ENCODE assay signal across 35 mouse cellular contexts in genomic region chr6:147266466-147266865, GRCm38 (mm10). TPM values are rescaled to one million over a fixed set of nuclear protein-coding genes. Genes with fewer than 3 reads are reported as not detected.
"Had no signal": no experiment of that assay in that cellular context is flagged by ENCODE, and none has a peak within 500 bp of the region (broad histone marks: within the 10 kb centered on the region; RNA-seq: fewer than 3 reads in every experiment).

No protein-coding gene starts in this region.

- H3K9ac ChIP-seq: heart, embryonic 13.5 days; heart, embryonic 15.5 days; hindbrain, embryonic 12.5 days; hindbrain, embryonic 13.5 days; hindbrain, embryonic 14.5 days; hindbrain, embryonic 15.5 days; intestine, embryonic 15.5 days; kidney, embryonic 15.5 days had no signal

- DNase-seq: heart, postnatal 10 days; heart, postnatal 14 days; heart, postnatal 36 days; heart, postnatal 4 days; kidney, adult 11 months; kidney, adult 18-20 months; kidney, adult 2 months; kidney, adult 8-10 months; kidney, adult 9 months; kidney, postnatal 10 days; kidney, postnatal 14 days; kidney, postnatal 25 days; kidney, postnatal 36 days; kidney, postnatal 4 days; layer of hippocampus, adult 9-11 months; layer of hippocampus, postnatal 36 days had no signal

- ATAC-seq: hindbrain, embryonic 16.5 days; hindbrain, postnatal 0 days; inflammation-experienced regulatory T-cells, adult 6 months; intestine, embryonic 15.5 days; intestine, embryonic 16.5 days; intestine, postnatal 0 days had no signal

- H3K4me2 ChIP-seq: heart, embryonic 11.5 days; heart, embryonic 13.5 days; heart, embryonic 15.5 days; hindbrain, embryonic 12.5 days; hindbrain, embryonic 13.5 days; hindbrain, embryonic 14.5 days; hindbrain, embryonic 15.5 days; intestine, embryonic 15.5 days; kidney, embryonic 15.5 days had no signal

- H3K4me3 ChIP-seq: heart, embryonic 10.5 days; heart, embryonic 13.5 days; heart, embryonic 15.5 days; hindbrain, embryonic 10.5 days; hindbrain, embryonic 12.5 days; hindbrain, embryonic 13.5 days; hindbrain, embryonic 15.5 days; intestine, embryonic 15.5 days; kidney, embryonic 15.5 days; layer of hippocampus, adult 2 months; left cerebral cortex, adult 2 months had no signal

- H3K9me3 ChIP-seq: heart, embryonic 10.5 days; heart, embryonic 13.5 days; heart, embryonic 15.5 days; hindbrain, embryonic 10.5 days; hindbrain, embryonic 12.5 days; hindbrain, embryonic 13.5 days; hindbrain, embryonic 15.5 days; intestine, embryonic 15.5 days; kidney, embryonic 15.5 days had no signal

- H3K27ac ChIP-seq: heart, embryonic 10.5 days; heart, embryonic 13.5 days; heart, embryonic 15.5 days; hindbrain, embryonic 10.5 days; hindbrain, embryonic 12.5 days; hindbrain, embryonic 13.5 days; hindbrain, embryonic 14.5 days; hindbrain, embryonic 15.5 days; hindbrain, postnatal 0 days; intestine, embryonic 15.5 days; kidney, embryonic 15.5 days; kidney, postnatal 0 days; layer of hippocampus, adult 2 months; left cerebral cortex, adult 2 months had no signal

- H3K36me3 ChIP-seq: heart, embryonic 10.5 days; heart, embryonic 13.5 days; heart, embryonic 15.5 days; hindbrain, embryonic 10.5 days; hindbrain, embryonic 12.5 days; hindbrain, embryonic 13.5 days; hindbrain, embryonic 15.5 days; intestine, embryonic 15.5 days; kidney, embryonic 15.5 days had no signal

RNA-seq across cellular contexts. Expression of gene Pthlh, which starts 2.5 kb away (rescaled TPM):
- polyA plus RNA-seq: inflammation-experienced regulatory T-cells, adult 6 months had no signal
